8 mouse cellular contexts compared by ENCODE assay signal in the genomic region with DNA sequence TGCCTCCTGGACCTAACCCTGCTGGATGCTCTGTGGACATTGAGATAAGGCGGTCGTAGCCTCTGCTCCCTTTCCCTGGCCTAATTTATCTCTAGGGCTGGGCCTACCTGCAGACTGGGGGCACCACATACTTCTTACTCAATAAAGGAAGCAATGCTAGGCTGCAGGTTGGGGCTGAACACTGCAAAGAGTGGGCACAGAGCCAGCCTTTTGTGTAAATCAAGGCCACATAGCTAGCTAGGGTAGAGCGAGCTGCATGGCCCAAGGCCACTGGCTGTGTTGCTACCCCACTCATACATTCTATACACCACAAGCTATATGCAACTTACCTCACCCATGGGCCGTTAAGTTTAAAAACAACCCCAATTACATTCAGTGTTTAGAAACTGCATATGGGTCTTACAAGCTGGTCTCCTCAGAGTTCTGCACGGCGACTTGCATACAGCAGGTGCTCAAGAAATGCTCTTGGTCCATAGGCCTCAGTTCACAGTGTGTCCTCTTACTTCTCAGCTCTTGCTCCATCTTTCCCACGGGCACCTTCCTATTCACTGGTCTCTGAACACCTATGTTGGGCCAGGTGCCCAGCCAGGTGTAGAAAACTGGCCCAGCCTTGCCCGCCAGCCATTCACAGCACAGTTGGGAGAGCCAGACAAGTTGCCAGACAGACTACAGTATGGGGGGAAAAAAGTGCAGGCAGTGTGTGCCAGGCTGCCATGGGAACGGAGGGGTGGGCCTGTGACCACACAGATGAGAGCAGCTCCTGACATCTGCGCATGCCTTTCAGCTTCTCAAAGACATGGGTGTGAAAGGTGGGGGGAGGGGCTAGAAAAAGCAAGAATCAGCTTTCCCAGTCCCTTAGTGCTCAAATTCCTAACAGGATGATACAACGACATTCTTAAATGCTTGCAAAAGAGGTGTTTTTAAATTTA. TPM values are rescaled to one million over a fixed set of nuclear protein-coding genes. Genes with fewer than 3 reads are reported as not detected.
DNase-seq lines count a peak whose midpoint lies in the region; ATAC-seq lines count a peak whose summit lies in the region.

No protein-coding gene starts in this region.

- H3K4me3 ChIP-seq in heart, embryonic 10.5 days: no peak overlapping the region

- 78% methylated on average over 11 of the region's 11 CpGs for WGBS in heart, embryonic 10.5 days

- no peak for ATAC-seq in megakaryocyte-erythroid progenitor cell, adult 5-6 weeks (replicated peaks; ENCODE audit: low FRiP score, low TSS enrichment, poor library complexity, severe bottlenecking)

- H3K27me3 ChIP-seq in heart, embryonic 10.5 days (ENCODE audit: insufficient read depth, poor library complexity, severe bottlenecking): no peaks in the 10 kb centered on the region

- DNase-seq in adrenal gland, postnatal 14 days: peak; percentile 29
- DNase-seq in adrenal gland, adult 2 months: no peak
- peak; percentile 45 for DNase-seq in fat pad, adult 2 months (ENCODE audit: extremely low read depth, low read depth, low spot score)
- peak; percentile 30 for DNase-seq in kidney, adult 9 months
- DNase-seq in lung, postnatal 10 days: peak; percentile 74
- DNase-seq in heart, embryonic 10.5 days (ENCODE audit: low spot score): no peak
- DNase-seq in spleen, postnatal 36 days (ENCODE audit: low spot score in 2 of 2): no peak

- no peak overlapping the region for H3K27ac ChIP-seq in heart, embryonic 10.5 days

- H3K9me3 ChIP-seq in heart, embryonic 10.5 days: no peaks in the 10 kb centered on the region

- no peaks in the 10 kb centered on the region for H3K36me3 ChIP-seq in heart, embryonic 10.5 days

- peaks cover 9% of the 10 kb centered on the region for H3K4me1 ChIP-seq in heart, embryonic 10.5 days

RNA-seq across cellular contexts. Expression of gene Tmem177, which starts 13.5 kb away (rescaled TPM):
- 8.4 and 10.1 TPM in 2 replicates for total RNA-seq in adrenal gland, postnatal 14 days (2021)
- 10 to 100 TPM in 1 of 2 experiments, 1 to 10 TPM in 1; 6.1 to 10.9 TPM for total RNA-seq in adrenal gland, adult 2 months (2021)
- polyA plus RNA-seq in adrenal gland, adult 2 months (2012; rRNA removed): 3.4 and 4.1 TPM in 2 replicates
- 5.4 and 7.3 TPM in 2 replicates for total RNA-seq in megakaryocyte-erythroid progenitor cell, adult 5-6 weeks (2014; fragmentation: Nextera tagmentation)
- 4.9 and 5.2 TPM in 2 replicates for total RNA-seq in megakaryocyte-erythroid progenitor cell, adult 5-6 weeks (2017)
- polyA plus RNA-seq in heart, embryonic 10.5 days (2016; fragmentation: Nextera tagmentation; extraction: Ambion mirVana): 7.5 and 8.7 TPM in 2 replicates

Comparison
In these comparisons a context has a peak if more than half of its experiments do, and no peak if none do; other contexts are left out.
1. DNase-seq: peak in adrenal gland, postnatal 14 days (single experiment), fat pad, adult 2 months (single experiment), kidney, adult 9 months (single experiment) and lung, postnatal 10 days (single experiment); none in adrenal gland, adult 2 months (single experiment), heart, embryonic 10.5 days (single experiment) and spleen, postnatal 36 days (0 of 2).